Mouse (Mus musculus) testis, postnatal 14 days (tissue): ENCODE results near the gene Pkdcc.

Experiments
- DNase-seq: peaks from one replicate; pipeline ENCODE4 v3.0.0; 2021; ENCODE audit warnings: low spot score

Pkdcc gene

DNA sequence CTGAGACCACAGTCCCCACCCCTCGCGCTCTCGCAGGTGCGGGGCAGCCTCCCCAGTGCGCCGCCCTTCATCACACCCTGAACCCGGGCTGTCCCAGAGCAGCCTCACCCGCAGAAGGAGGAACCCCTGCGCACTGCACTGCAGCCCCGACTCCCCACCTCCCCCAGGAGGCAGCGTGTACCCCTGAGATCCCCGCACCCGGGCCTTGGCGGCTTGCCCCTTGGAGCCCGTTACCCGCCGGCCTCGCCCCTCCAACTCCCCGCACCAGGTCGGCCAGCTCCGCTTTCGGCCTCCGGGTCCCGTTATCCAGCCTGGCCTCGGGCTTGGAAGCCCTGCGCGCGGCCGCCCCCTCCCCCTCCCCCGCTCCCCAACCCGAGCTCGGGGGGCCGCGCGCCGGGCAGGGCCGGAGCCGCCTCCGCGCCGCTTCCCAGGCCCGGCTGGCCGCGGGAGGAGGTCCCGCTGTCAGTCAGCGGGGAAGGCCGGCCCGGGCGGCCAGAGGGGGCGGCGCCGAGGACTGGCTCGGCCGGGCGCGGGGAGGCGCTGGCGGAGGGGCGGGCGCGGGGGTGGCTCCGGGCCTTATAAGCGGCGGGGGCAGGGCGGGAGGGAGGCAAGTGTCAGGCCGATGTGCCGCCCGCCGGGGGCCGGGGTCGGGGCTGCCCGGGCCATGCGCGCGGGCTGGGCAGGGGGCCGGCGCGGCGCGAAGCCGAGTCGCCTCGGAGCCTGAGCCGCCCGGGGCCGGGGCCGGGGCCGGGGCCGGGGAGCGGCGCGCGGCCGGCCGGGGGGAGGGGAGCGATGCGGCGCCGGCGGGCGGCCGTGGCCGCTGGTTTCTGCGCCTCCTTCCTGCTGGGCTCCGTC is at the start of gene Pkdcc:
Gene Pkdcc, plus strand, starts transcription at position 619 of the 855 bp plus-strand sequence.
- peak; percentile 80 for DNase-seq

DNA sequence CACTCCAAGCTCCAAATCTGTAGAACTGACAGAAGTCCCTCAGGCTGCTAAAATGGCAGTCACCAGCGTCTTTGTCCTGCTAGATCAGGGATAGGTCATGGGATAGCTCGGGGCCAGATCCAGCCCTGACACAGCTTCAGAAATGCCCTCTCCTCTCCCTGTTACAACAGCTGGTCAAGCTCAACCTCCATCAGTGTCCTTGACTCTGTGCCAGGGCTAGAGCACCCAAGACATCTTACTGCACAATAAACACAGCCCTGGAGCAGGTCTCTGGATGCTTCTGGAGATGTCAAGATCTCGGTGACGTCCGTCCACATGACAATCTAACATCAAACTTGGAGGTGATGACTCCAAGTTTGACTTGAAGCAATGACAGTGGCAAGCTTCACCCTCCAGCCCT is 48.9 kb upstream of the Pkdcc start:
- no peak for DNase-seq

DNA sequence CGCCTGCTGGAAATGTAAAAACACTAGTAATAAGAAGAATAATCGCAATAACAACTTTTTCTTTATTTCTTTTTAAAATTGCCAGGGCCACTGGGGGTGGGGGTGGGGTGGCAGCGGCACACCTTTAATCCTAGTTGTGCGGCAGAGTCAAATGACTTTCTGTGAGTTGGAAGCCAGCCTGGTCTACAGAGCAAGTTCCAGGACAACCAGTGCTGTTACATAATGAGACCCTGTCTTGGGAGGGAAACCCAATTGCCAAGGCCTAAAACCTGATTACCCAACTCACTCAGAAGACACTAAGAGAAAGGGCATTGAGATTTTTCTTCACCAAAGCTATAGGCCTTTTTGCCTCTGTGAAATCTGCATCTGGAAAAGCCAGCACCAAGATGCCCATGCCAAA is 38.9 kb upstream of the Pkdcc start:
- DNase-seq: no peak

DNA sequence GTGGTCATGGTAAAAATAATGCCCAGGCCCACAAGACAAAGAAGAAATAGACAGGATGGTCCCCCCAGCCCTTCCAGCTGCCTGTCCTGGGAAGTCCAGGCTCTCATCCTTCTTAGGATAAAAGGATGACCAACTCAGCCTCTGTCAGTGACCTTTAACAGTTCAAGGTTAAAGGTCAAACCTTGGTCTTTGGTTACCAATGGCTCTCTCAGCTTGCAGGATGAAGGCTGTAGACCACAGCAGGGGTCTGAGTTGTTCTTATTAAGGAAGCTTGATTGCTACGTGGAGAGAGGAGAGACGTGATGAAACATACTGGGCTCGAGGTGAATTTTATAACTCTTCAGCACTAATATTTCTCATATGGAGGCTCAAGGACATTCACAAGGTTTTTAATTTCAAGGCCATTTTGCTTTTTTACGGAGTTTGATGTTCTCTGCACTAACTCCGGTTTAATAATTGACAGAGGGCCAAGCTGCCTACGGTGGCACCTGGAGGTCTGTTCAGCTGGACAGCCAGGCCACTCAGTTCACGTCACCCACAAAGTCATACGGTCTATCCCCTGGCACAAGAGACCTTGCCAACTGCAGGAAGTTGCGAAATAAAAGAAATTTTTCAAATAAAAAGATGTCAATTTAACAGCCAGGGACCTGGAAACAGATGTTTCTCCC is 36.5 kb upstream of the Pkdcc start:
- DNase-seq: no peak

DNA sequence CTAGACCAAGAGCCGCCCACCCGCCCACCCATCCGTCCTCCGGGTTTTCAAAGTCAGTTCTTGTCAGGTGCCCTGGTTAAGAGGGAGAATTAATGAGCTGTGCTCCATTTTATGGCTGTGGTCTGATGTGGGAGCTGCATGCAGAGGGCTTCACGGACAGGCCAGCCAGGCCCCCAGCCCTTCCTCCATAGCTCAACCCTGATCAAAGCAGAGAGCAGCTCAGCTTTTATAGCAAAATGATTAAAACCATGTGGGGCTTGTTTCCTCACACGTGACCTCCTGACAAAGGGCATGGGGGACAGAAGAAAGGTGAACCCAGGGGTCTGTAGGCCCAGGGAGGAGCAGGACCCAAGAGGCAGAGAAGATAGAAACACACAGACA is 36.0 kb upstream of the Pkdcc start:
- DNase-seq: no peak

DNA sequence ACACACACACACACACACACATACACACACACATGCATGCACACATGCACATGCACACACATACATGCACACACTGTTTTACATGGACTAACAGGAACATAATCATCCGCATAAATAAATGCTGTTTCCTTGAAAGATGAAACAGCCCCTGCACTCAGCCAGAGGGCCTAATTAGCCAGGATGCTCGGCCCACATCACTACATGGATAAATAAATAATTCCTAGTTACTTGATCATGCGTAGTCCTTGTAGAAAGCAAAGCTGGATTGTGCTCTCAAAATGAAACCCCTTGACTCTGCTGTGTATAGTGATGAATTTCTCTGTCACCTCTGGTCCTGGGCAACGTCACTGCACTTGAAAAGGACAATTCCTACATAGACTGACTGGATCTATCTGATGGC is 35.5 kb upstream of the Pkdcc start:
- DNase-seq: no peak

DNA sequence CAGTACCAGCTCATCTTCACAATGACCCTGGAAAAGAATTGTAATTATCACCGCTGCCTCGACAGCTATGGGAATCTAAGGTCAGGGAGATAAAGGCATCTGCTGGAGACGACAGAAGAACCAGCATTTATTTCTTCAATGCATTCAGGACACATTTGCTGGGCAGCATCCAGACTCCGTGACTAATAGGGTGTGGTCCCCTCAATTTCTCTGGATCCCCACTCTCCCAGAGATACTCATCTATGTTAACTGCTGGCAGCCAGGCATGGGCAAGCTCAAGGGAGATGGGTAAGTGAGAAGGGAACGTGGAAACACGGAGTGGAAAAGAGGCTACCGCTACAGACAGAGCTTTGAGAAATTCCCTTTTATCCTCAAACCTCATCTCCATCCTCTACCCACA is 34.0 kb upstream of the Pkdcc start:
- no peak for DNase-seq

DNA sequence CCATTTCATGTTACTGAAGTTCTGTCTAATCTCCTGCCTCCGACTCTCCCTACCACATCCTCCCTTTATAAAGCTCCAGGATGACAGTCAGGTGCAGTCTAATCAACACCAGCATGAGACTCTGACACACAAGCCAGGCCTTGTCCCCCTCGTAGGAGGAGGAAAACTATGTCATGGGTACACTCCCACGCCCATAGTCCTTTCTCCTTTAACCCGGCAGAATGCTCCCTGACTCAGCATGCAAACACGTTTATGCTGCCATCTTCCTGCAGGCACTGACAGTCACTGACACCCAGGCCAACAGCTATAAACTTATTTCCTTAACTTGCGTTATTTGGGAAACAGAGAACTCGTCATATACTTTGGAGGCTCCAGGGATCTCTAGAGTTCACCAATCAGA is 33.5 kb upstream of the Pkdcc start:
- no peak for DNase-seq

DNA sequence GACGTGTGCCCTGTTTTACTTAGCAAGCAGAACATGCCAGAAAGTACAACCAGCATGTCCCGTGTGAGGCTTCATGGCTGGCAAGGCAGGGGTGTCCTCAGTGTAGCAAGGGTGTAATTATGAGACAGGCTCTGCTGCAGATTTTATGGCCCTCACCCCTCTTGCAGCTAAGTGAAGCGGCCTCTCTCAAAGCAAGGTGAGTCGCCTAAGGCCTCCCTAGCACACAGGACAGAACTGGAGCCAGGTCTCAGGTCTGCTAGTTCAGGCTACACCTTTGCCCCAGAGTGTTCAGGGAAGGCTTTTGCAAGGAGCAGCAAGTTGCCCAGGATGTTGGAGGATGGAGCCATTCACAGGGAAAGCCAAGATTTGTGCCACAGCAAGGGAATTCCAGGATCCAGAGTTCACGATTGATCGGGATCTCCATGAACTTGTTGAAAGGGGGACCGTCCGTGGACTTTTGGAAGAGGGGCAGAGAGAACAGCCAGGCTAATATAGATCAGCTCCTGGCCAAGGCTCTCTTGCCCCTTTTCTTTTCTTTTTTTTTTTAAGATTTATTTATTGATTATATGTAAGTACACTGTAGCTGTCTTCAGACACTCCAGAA is 32.9 kb upstream of the Pkdcc start:
- DNase-seq: no peak

DNA sequence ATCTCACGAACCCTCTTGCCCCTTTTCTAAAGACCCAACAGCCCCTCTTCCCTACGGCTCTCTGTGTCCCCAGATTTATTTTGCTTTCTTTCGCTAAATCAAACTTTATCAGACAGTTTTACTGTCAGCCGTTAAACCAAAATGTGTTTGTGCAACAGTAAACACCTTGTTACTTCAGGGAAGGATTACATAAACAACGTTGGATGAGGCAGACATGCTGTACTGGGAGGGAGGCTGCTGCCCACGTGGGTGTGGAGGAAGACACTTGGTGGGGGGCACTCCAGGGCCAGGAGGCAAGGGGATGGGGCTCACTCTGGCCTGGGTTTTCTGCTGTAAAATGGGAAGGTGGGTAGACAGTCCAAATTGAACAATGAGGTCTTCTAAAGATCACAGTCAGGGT is 32.3 kb upstream of the Pkdcc start:
- no peak for DNase-seq

DNA sequence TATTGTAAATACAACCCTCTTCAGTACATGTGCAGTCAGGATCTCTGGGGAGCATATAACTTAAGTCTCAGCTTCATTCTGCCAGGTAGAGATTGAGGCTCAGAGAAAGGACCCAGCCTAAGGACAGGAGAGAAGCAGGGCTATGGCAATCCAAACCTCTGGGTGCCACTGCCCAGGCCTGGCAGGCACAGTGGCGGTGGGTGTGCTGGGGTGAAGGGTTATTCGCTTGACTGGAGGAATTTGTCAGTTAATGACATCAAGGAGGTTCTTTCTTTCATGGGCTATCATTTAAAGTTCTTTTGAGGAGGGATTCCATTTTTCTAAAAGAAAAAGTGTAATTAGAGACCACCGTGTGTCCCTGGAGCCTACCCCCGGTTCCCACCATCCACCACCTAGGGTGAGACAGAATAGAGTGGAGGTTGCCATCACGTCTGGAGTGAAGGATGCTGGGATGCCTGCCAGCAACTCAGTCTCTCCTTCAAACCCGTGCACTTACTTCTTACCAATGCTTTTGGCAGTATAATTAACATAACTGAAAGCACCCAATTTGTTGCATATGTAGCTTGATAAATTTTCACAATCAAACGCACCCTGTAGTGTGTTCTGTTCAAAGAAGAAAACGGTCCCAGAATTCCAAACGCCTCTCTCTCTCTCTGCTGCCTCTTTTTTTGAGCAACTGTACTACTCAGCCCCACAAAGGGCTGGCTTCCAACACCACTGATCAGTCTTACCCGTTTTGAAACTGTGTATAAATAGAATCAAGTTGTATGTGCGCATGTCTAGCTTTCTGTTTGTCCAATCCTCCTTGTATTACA is 27.1 kb upstream of the Pkdcc start:
- DNase-seq: no peak

DNA sequence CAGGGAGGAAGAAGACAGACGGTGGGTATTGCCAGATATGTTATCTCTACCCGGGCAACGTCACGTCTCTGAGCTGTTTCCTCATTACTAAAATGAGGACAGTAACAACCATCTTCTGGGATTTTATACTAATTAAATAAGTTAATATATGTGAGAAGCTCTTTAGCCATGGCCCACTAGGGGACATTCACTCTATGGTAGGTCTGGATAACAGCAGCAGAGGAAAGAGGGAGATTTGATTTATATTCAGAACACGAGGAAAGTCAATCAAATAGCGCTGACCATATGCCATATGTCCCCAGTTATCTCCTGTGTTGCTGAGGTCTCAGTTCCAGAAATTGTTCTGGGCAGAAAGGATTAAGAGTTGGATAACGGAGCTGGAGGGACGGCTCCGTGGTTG is 24.3 kb upstream of the Pkdcc start:
- no peak for DNase-seq

DNA sequence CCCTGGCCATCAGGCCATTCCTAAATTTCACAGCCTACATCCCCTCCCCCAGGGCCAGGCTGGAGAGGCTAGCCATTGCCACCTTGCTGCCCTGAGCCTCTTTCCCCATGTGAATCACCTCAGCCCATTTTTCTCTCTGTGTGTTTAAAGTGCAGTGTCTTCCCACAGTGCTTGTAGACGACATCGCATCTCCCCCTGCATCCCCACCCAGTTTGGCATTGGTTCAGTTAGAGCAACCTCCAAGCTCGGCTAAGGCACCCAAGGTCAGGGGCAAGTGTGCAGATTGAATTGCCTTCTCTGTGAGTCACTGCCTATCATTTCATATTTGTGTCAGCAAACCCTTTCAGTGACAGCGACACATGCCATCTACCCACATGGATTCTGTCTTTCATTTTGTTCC is 20.6 kb upstream of the Pkdcc start:
- DNase-seq: no peak

DNA sequence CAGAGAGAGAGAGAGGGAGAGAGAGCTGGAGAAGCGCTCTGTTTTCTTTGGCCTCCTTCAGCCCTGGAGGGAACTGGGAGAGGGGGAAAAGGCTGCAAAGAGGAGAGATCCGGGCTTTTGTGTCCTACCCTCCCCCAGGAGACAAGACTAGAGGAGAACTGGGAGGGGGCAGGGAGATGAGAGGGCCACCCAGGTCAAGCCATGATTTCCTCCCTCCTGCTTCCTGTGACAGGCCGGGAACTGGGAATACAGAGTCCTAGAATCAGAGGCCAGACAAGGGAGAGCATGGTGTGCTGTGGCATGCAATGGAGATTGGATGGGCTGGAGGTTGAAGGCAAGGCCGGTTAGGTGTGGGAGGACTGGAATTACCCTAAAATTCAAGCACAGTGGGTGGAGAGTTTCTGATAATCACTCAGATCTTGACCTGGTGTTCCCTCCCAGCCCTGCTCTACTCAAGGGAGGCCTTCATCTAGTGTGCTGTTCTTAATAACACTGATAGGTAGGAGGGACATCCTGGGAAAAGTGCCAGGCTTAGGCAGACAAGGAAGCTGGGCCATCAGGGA is 17.6 kb upstream of the Pkdcc start:
- DNase-seq: peak; percentile 86

DNA sequence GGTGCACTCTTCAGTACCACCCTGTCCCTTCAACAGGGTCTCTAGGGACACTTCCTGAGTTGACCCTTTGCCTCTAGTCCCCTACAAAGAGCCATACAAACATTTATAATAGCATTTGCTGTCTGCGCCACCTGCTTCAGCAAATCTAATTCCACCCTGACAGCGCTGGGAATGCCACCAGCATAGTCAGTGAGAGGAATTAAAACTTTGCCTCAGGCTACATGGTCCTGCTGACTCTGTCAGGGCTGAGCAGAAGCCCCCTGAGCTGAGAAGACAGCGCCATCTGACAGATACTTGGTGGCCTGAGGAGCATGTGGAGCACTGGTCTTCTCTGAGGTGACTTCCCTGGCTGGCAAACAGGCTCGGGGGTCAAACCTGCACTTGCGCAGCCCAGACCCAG is 14.6 kb upstream of the Pkdcc start:
- DNase-seq: no peak

DNA sequence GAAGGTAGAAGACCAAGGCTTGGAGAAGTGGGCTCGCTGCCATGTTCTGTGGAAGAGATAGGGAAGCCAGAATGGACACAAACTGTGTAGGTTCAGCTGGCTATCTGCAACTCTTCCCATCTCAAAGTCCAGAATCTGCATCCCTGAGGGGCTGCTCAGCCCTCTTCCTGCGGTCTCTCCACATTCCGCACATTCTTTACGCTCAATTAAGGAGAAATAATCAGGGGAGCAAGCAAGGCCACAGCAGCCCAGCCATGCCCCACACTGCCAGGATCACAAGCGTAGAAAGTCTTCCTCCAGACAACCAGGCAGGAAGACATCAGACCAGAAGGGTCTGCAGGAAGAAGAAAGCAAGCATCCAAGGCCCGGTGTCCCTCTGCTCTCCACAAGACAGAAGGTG is 13.8 kb upstream of the Pkdcc start:
- no peak for DNase-seq

DNA sequence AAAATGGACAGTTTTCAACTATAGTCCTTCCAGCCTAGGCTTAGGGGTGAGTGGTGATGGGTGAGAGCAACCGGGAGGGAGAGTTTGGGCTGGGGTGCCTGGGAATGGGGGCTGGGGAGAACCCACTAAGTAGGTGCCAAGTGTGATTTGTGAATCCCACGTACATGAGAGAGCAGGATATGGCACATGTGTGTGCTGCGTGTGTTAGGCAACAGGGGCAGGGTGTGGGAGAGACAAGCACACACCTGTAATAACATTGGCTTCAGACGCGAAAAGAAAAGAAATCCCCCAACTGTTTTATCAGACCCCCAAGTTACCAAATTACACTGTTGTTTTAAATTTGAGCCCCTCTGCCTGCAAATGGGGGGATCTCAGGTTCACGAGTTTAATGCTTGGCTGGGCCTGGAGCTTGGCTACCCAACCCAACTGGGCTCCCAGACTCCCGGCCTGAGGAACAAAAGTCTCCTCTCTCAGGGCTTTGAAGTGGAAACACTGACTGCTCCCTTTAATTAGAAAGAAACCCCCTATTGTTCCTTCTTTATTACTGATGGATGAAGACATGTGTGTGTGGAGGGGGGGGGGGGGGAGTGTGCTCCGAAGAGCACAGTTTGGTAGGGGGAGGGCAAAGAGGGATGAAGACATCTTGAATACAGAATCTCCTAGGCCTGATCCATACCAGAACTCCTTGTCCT is 11.3 kb upstream of the Pkdcc start:
- no peak for DNase-seq

DNA sequence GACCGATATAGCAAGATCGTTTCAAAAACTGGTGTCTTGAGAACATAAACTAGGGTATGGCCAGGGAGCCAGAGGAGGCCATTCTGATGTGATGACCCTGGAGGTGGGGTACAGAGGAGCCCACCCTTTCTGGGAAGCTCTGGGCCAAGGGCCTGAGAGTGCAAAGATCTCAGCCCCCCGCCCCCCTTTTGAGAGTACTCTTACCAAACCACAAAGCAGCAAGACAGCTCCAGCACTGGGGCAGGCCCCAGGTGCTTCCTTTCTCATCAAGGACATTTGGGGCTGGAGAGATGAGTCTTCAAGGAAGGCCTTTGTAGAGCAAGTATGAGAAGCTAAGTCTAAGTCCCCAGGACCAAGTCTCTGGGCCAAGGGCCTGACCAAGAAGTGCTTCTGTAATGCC is 7.8 kb upstream of the Pkdcc start:
- no peak for DNase-seq

DNA sequence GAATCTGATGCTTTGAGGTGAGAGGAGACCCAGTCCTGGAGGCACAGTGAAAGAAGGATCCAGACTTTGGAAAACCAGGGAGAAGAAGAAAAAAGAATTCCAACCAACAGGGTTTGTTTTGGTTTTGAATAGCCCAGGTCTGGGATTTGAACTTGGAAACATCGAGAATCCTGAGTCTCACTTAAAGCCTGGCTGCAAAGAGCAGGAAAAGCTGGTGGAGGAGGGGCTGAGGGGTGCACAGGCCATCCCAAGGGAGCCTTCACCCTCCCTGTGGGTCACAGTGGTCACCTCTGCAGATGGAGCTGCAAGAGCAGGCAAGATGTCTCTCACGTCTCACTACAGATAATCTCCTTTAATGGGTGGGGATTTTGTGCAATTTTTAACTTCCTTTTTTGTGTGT is 6.6 kb upstream of the Pkdcc start:
- no peak for DNase-seq

DNA sequence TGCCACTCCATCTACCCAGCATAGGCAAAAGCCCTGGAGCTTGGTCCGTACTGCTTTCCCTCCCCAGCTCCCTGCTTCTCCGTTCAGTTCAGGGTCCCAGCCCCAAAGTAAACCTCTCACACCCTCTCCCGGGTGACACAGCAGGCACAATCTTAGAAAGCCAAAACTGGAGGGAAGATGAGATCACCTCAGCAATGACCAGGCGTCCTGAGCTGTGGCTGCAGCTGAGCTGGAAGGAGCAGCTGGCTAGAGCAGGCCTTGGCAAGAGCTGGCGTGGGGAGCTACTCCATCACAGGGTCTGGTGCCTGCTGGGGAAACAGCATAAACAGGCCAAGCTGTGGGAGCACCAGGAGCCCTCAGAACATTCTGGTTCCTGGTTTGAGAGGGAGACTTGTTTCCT is 4.6 kb upstream of the Pkdcc start:
- no peak for DNase-seq

DNA sequence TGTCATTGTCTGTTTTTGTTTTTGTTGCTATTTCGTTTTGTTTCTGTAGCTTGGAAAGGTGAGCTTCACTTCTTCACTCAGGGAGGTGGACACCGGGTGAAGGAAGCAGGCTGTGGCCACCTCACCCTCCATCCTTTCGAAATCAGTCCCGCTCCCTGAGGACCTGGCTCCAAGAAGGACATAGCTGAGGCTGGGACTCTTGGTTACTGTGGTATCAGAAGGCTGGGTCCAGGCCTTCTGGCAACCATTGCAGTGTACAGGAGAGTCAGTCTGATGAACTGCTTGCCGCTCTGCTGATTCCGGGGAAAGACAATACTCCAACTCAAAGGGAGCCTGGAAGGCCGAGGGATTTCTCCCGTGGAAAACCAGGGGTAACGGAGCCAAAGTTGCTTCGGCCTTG is 3.9 kb upstream of the Pkdcc start:
- no peak for DNase-seq

DNA sequence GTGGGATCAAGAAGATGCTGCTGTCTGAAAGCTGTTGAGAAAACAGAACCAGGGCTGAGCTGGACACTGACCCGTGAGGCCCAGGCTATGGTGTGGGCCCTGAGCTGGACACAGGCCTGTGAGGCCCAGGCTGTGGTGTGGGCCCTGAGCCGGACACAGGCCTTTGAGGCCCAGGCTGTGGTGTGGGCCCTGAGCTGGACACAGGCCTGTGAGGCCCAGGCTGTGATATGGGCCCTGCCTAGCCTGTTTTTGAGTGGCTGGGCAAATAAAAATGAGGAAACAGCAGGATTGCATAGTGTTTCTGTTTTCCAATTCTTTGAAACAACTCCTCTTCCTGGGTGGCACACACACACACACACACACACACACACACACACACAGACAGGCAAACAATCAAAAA is 2.7 kb upstream of the Pkdcc start:
- no peak for DNase-seq
